Mouse (Mus musculus) cerebellum, adult 2 months (tissue): ENCODE measurements around the gene Ldlrad3.

Source experiments
- CTCF ChIP-seq: fragments of 200-500 bp; IDR thresholded peaks from 2 replicates; pipeline ENCODE4 v1.5.1; 2011; ENCODE audit warnings: low read depth, mild to moderate bottlenecking, control low read depth, low read length, moderate library complexity, borderline replicate concordance; ENCODE audit not compliant: insufficient read depth
- POLR2A ChIP-seq: fragments of 200-500 bp; IDR thresholded peaks from 2 replicates; pipeline ENCODE4 v1.6.1; 2011; ENCODE audit warnings: low read length, control low read depth, borderline replicate concordance; ENCODE audit not compliant: insufficient read depth

- TF ChIP-seq CTCF (no peak), POLR2A (no peak)
Measured at GRCm38 (mm10) chr2:101991726-101992125, 194.5 kb downstream of the Ldlrad3 start.
